Mouse (Mus musculus) liver, postnatal 0 days (tissue): ENCODE data around the gene Fut7. TPM values are rescaled to one million over a fixed set of nuclear protein-coding genes. Genes with fewer than 3 reads are reported as not detected.
"Not testable (repeated sequence)": the region's sequence is repeated elsewhere in the genome, so short reads cannot be mapped to it uniquely, and the experiment has no call there.

Experiments used
- ATAC-seq: fragments of 200-750 bp; cut with Nextera tagmentation; 2 replicates; pipeline ENCODE4 v1.8.0; 2017; ENCODE audit warnings: mild to moderate bottlenecking, moderate library complexity
- DNase-seq: peaks from one replicate; pipeline ENCODE4 v3.0.0-alpha.2; 2016
- H3K27ac ChIP-seq: fragments of 300-500 bp; sonication (generic); 2 replicates; pipeline ENCODE4 v1.5.1; 2014; ENCODE audit warnings: antibody characterized with exemption, moderate library complexity, mild to moderate bottlenecking, low read depth
- H3K27me3 ChIP-seq: fragments of 300-500 bp; sonication (generic); 2 replicates; pipeline ENCODE4 v1.6.1; 2014; ENCODE audit warnings: low read length, control low read depth, mixed read lengths; ENCODE audit not compliant: insufficient read depth
- H3K36me3 ChIP-seq: fragments of 300-500 bp; sonication (generic); replicated peaks from 2 replicates; pipeline ENCODE4 v1.6.1; 2014; ENCODE audit warnings: mild to moderate bottlenecking, control low read depth, low read length, moderate library complexity, mixed read lengths; ENCODE audit not compliant: insufficient read depth
- H3K4me1 ChIP-seq: fragments of 300-500 bp; sonication (generic); 2 replicates; pipeline ENCODE4 v1.6.1; 2014; ENCODE audit warnings: antibody characterized with exemption, mild to moderate bottlenecking, control low read depth; ENCODE audit not compliant: insufficient read depth
- H3K4me2 ChIP-seq: fragments of 300-500 bp; sonication (generic); 2 replicates; pipeline ENCODE4 v1.6.1; 2014; ENCODE audit warnings: low read depth, mild to moderate bottlenecking, low read length, moderate library complexity, mixed read lengths
- H3K4me3 ChIP-seq: fragments of 300-500 bp; sonication (generic); 2 replicates; pipeline ENCODE4 v1.5.1; 2014; ENCODE audit warnings: low read depth, low read length
- H3K9ac ChIP-seq: fragments of 300-500 bp; sonication (generic); replicated peaks from 2 replicates; pipeline ENCODE4 v1.6.1; 2014; ENCODE audit warnings: mild to moderate bottlenecking, moderate library complexity
- H3K9me3 ChIP-seq: fragments of 300-500 bp; sonication (generic); 2 replicates; pipeline ENCODE4 v1.6.1; 2016; ENCODE audit warnings: mild to moderate bottlenecking, control low read depth, low read length, mixed read lengths
- CTCF ChIP-seq: sonication (generic); IDR thresholded peaks from 2 replicates; pipeline ENCODE4 v1.5.1; 2016; ENCODE audit warnings: antibody characterized with exemption, low read depth
- EP300 ChIP-seq: IDR thresholded peaks from 2 replicates; pipeline ENCODE4 v1.6.1; 2016; ENCODE audit warnings: antibody characterized with exemption, low read depth, mild to moderate bottlenecking
- WGBS: fragments of 180-500 bp; shearing (Covaris S2); extraction: QIAGEN DNeasy Blood & Tissue Kit; methylation state at CpG from one replicate; pipeline ENCODE4 v1.1.7; 2014; ENCODE audit not compliant: insufficient replicate concordance; 5-methylcytosine and 5-hydroxymethylcytosine counted together
- polyA plus RNA-seq: library from polyadenylated mRNA; unstranded; fragments of >200 nt; fragmentation: Nextera tagmentation; extraction: Ambion mirVana; gene quantifications from 2 replicates; pipeline ENCODE4 v1.2.1, GENCODE M21; 2015

Gene Fut7
- polyA plus RNA-seq, 1 experiment from 2014 or later: 0.78 TPM

GRCm38 (mm10) chr2:25400764-25401163, 22.3 kb upstream of the Fut7 start:
- WGBS: 2% methylated on average over 17 of the region's 17 CpGs
- no peak overlapping the region for H3K9ac ChIP-seq
- no peak overlapping the region for H3K4me2 ChIP-seq
- ATAC-seq (peak; percentile 43), DNase-seq (peak; percentile 67)
- no peak overlapping the region for H3K27ac ChIP-seq
- H3K4me1 ChIP-seq: peaks cover 17% of the 10 kb centered on the region
- H3K27me3 ChIP-seq: peaks cover 75% of the 10 kb centered on the region
- no peak overlapping the region for H3K4me3 ChIP-seq
- H3K9me3 ChIP-seq: no peaks in the 10 kb centered on the region
- TF ChIP-seq EP300 (no peak), CTCF (peak; percentile 75)
- no peaks in the 10 kb centered on the region for H3K36me3 ChIP-seq

- Histone ChIP-seq H3K9me3 (no peaks in the 10 kb centered on the region), H3K4me3 (peak overlapping the region; percentile 47), H3K27ac (no peak overlapping the region), H3K9ac (no peak overlapping the region), H3K27me3 (peaks cover 61% of the 10 kb centered on the region), H3K36me3 (no peaks in the 10 kb centered on the region), H3K4me2 (peak overlapping the region; percentile 74), H3K4me1 (peaks cover 7% of the 10 kb centered on the region; the same call in 1 of the 2 replicates)
- peak; percentile 53 for ATAC-seq
- peak; percentile 88 for DNase-seq
- WGBS: 2% methylated on average over 13 of the region's 13 CpGs
- TF ChIP-seq CTCF: peak; percentile 87
- TF ChIP-seq EP300: no peak
Observed at GRCm38 (mm10) chr2:25402377-25402971, 20.6 kb upstream of the Fut7 start.

GRCm38 (mm10) chr2:25402972-25403601, 20.0 kb upstream of the Fut7 start:
- peak overlapping the region; percentile 16; the same call in 1 of the 2 replicates for H3K27ac ChIP-seq
- TF ChIP-seq CTCF (no peak), EP300 (no peak)

GRCm38 (mm10) chr2:25403994-25404393, 19.1 kb upstream of the Fut7 start:
- ATAC-seq (no peak), DNase-seq (no peak)
- Histone ChIP-seq H3K4me1 (peaks cover 7% of the 10 kb centered on the region; the same call in 1 of the 2 replicates), H3K4me2 (no peak overlapping the region), H3K36me3 (no peaks in the 10 kb centered on the region), H3K9me3 (no peaks in the 10 kb centered on the region), H3K27ac (no peak overlapping the region), H3K27me3 (peaks cover 49% of the 10 kb centered on the region), H3K4me3 (no peak overlapping the region), H3K9ac (no peak overlapping the region)
- WGBS: 67% methylated on average over 4 of the region's 4 CpGs
- TF ChIP-seq CTCF (no peak), EP300 (no peak)

More at GRCm38 (mm10) chr2:25402972-25403601, 20.0 kb upstream of the Fut7 start:
- peaks cover 57% of the 10 kb centered on the region for H3K27me3 ChIP-seq
- peak; percentile 41 for ATAC-seq
- no peak for DNase-seq
- 0 out of 2 replicates have a peak overlapping the region, but pooled peaks have one; percentile 38 for H3K9ac ChIP-seq
- WGBS: 4% methylated on average over 50 of the region's 54 CpGs
- H3K4me2 ChIP-seq: peak overlapping the region; percentile 74
- H3K4me3 ChIP-seq: peak overlapping the region; percentile 47
- no peaks in the 10 kb centered on the region for H3K9me3 ChIP-seq
- H3K4me1 ChIP-seq: peaks cover 7% of the 10 kb centered on the region; the same call in 1 of the 2 replicates
- H3K36me3 ChIP-seq: no peaks in the 10 kb centered on the region

- Histone ChIP-seq H3K4me3 (no peak overlapping the region), H3K27me3 (peaks cover 8% of the 10 kb centered on the region), H3K9ac (no peak overlapping the region), H3K4me1 (no peaks in the 10 kb centered on the region), H3K4me2 (no peak overlapping the region), H3K9me3 (no peaks in the 10 kb centered on the region), H3K36me3 (no peaks in the 10 kb centered on the region), H3K27ac (no peak overlapping the region)
- TF ChIP-seq EP300 (no peak), CTCF (no peak)
- DNase-seq (no peak), ATAC-seq (no peak)
- WGBS: 75% methylated on average over 10 of the region's 10 CpGs
Observed at GRCm38 (mm10) chr2:25408908-25409307, 14.2 kb upstream of the Fut7 start.

DNA sequence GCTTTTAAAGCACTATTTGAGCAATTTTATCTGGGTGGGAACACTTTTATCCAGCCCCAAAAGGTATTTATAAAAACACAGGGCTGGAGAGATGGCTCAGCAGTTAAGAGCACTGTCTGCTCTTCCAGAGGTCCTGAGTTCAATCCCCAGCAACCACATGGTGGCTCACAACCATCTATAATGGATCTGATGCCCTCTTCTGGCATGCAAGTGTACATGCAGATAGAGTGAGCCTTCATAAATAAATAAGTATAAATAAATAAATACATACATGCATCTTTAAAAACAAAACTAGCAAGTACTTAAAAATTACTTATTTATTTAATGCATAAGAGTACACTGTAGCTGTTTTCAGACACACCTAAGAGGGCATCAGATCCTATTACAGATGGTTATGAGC, 9.6 kb upstream of the Fut7 start:
- not testable (repeated sequence) for DNase-seq, ATAC-seq, H3K27ac ChIP-seq, H3K4me2 ChIP-seq, H3K9ac ChIP-seq, H3K4me1 ChIP-seq, H3K36me3 ChIP-seq, H3K9me3 ChIP-seq, H3K27me3 ChIP-seq, H3K4me3 ChIP-seq
- TF ChIP-seq CTCF: peak; percentile 28; the same call in 1 of the 2 replicates
